Mouse (Mus musculus): ENCODE measurements around the gene Tuba8.

Tuba8 gene

GRCm38 (mm10) chr6:121210149-121210925, at the start of gene Tuba8:
Tuba8 (plus strand) TSS chr6:121210696.
- peak; percentile 81 for DNase-seq (ENCODE audit: low spot score)

- DNase-seq (ENCODE audit: low spot score), result no peak
These were observed 47.9 kb upstream of the Tuba8 start for GRCm38 (mm10) chr6:121162616-121163015.

GRCm38 (mm10) chr6:121166098-121166552, 44.4 kb upstream of the Tuba8 start:
- DNase-seq (ENCODE audit: low spot score), result peak; percentile 68

- no peak for DNase-seq (ENCODE audit: low spot score)
These were observed 43.0 kb upstream of the Tuba8 start for GRCm38 (mm10) chr6:121167381-121167975.

- DNase-seq (ENCODE audit: low spot score), result no peak
These were observed 39.4 kb upstream of the Tuba8 start for GRCm38 (mm10) chr6:121171102-121171501.

- no peak for DNase-seq (ENCODE audit: low spot score)
These were observed 37.0 kb upstream of the Tuba8 start for GRCm38 (mm10) chr6:121173471-121173870.

- no peak for DNase-seq (ENCODE audit: low spot score)
These were observed 35.7 kb upstream of the Tuba8 start for GRCm38 (mm10) chr6:121174761-121175160.

- peak; percentile 20 for DNase-seq (ENCODE audit: low spot score)
These were observed 34.3 kb upstream of the Tuba8 start for GRCm38 (mm10) chr6:121176011-121176730.

GRCm38 (mm10) chr6:121176731-121177098, 33.8 kb upstream of the Tuba8 start:
- DNase-seq (ENCODE audit: low spot score), result no peak

GRCm38 (mm10) chr6:121177118-121177708, 33.3 kb upstream of the Tuba8 start:
- no peak for DNase-seq (ENCODE audit: low spot score)

- DNase-seq (ENCODE audit: low spot score), result peak; percentile 81
These were observed 31.7 kb upstream of the Tuba8 start for GRCm38 (mm10) chr6:121178700-121179358.

- DNase-seq (ENCODE audit: low spot score), result peak; percentile 44
These were observed 30.6 kb upstream of the Tuba8 start for GRCm38 (mm10) chr6:121179846-121180245.

GRCm38 (mm10) chr6:121183414-121184173, 26.9 kb upstream of the Tuba8 start, which contains the start of gene Pex26:
Pex26 (plus strand) TSS chr6:121183667.
- peak; percentile 94 for DNase-seq (ENCODE audit: low spot score)

GRCm38 (mm10) chr6:121184198-121185140, 26.0 kb upstream of the Tuba8 start:
- peak; percentile 80 for DNase-seq (ENCODE audit: low spot score)

GRCm38 (mm10) chr6:121185232-121185631, 25.3 kb upstream of the Tuba8 start:
- DNase-seq (ENCODE audit: low spot score), result no peak

GRCm38 (mm10) chr6:121191261-121192009, 19.1 kb upstream of the Tuba8 start:
- DNase-seq (ENCODE audit: low spot score), result no peak

- no peak for DNase-seq (ENCODE audit: low spot score)
These were observed 16.2 kb upstream of the Tuba8 start for GRCm38 (mm10) chr6:121194061-121194955.

Data from MN1 (cell line).